Mouse (Mus musculus): Measurements from ENCODE around the gene Dscam. TPM values are rescaled to one million over a fixed set of nuclear protein-coding genes. Genes with fewer than 3 reads are reported as not detected.

Gene Dscam
- polyA plus RNA-seq (2012; ENCODE audit: insufficient read depth, insufficient read length, missing spikeins): not detected in 2 replicates

GRCm38 (mm10) chr16:97170513-97171081, at the start of gene Dscam:
Gene Dscam (minus strand): TSS chr16:97170752.
- TF ChIP-seq CTCF (IDR thresholded peaks at IDR 0.05; ENCODE audit: low read depth, low read length): no peak
- TF ChIP-seq POLR2A (IDR thresholded peaks at IDR 0.05; ENCODE audit: borderline replicate concordance, low read depth, low read length): no peak
- peaks cover 3% of the 10 kb centered on the region; the same call in 1 of the 2 replicates for H3K4me1 ChIP-seq (ENCODE audit: control insufficient read depth, insufficient read depth, low read length)
- H3K27ac ChIP-seq (ENCODE audit: insufficient read depth, low read depth, low read length): no peak within 1 kb of the TSS
- peak within 1 kb of the TSS; percentile 55 for H3K4me3 ChIP-seq (ENCODE audit: insufficient read depth, low read length)

- Histone ChIP-seq H3K27ac (ENCODE audit: insufficient read depth, low read depth, low read length) (no peak overlapping the region), H3K4me3 (ENCODE audit: insufficient read depth, low read length) (no peak overlapping the region), H3K4me1 (ENCODE audit: control insufficient read depth, insufficient read depth, low read length) (no peaks in the 10 kb centered on the region)
- TF ChIP-seq POLR2A (IDR thresholded peaks at IDR 0.05; ENCODE audit: borderline replicate concordance, low read depth, low read length): no peak
- no peak for TF ChIP-seq CTCF (IDR thresholded peaks at IDR 0.05; ENCODE audit: low read depth, low read length)
These were observed 48.8 kb upstream of the Dscam start for GRCm38 (mm10) chr16:97219381-97219780.

- Histone ChIP-seq H3K27ac (ENCODE audit: insufficient read depth, low read depth, low read length) (no peak overlapping the region), H3K4me3 (ENCODE audit: insufficient read depth, low read length) (no peak overlapping the region), H3K4me1 (ENCODE audit: control insufficient read depth, insufficient read depth, low read length) (peaks cover 22% of the 10 kb centered on the region)
- TF ChIP-seq POLR2A (IDR thresholded peaks at IDR 0.05; ENCODE audit: borderline replicate concordance, low read depth, low read length) (no peak), CTCF (IDR thresholded peaks at IDR 0.05; ENCODE audit: low read depth, low read length) (no peak)
These were observed 39.4 kb upstream of the Dscam start for GRCm38 (mm10) chr16:97209997-97210396.

DNA sequence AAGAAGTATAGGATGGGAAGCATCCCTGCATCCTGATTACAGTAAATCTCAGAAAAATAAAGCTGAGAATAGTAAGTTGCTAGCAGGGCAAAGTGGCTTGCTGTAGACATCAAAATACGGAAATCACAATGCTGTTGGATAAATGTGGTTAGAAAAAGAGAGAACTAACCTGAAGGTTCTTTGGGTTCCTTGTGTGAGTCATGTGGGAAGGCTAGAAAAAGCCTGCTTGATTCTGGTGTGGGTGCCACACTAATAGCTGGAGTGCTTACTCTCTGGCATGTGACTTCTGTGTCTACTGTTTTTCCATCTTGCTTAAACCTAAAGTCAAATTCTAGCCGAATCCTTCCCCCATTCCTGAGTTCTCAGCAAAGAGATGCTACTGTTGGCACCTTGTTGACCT, 37.7 kb upstream of the Dscam start:
- TF ChIP-seq POLR2A (IDR thresholded peaks at IDR 0.05; ENCODE audit: borderline replicate concordance, low read depth, low read length) (no peak), CTCF (IDR thresholded peaks at IDR 0.05; ENCODE audit: low read depth, low read length) (no peak)
- Histone ChIP-seq H3K27ac (ENCODE audit: insufficient read depth, low read depth, low read length) (peak overlapping the region; percentile 78), H3K4me3 (ENCODE audit: insufficient read depth, low read length) (no peak overlapping the region), H3K4me1 (ENCODE audit: control insufficient read depth, insufficient read depth, low read length) (peaks cover 27% of the 10 kb centered on the region)

GRCm38 (mm10) chr16:97204090-97204489, 33.5 kb upstream of the Dscam start:
- no peak for TF ChIP-seq POLR2A (IDR thresholded peaks at IDR 0.05; ENCODE audit: borderline replicate concordance, low read depth, low read length)
- TF ChIP-seq CTCF (IDR thresholded peaks at IDR 0.05; ENCODE audit: low read depth, low read length): no peak
- Histone ChIP-seq H3K27ac (ENCODE audit: insufficient read depth, low read depth, low read length) (no peak overlapping the region), H3K4me1 (ENCODE audit: control insufficient read depth, insufficient read depth, low read length) (peaks cover 25% of the 10 kb centered on the region), H3K4me3 (ENCODE audit: insufficient read depth, low read length) (no peak overlapping the region)

- Histone ChIP-seq H3K4me3 (ENCODE audit: insufficient read depth, low read length) (no peak overlapping the region), H3K27ac (ENCODE audit: insufficient read depth, low read depth, low read length) (no peak overlapping the region), H3K4me1 (ENCODE audit: control insufficient read depth, insufficient read depth, low read length) (peaks cover 22% of the 10 kb centered on the region)
- TF ChIP-seq CTCF (IDR thresholded peaks at IDR 0.05; ENCODE audit: low read depth, low read length): no peak
- TF ChIP-seq POLR2A (IDR thresholded peaks at IDR 0.05; ENCODE audit: borderline replicate concordance, low read depth, low read length): no peak
These were observed 33.0 kb upstream of the Dscam start for GRCm38 (mm10) chr16:97203554-97203953.

GRCm38 (mm10) chr16:97194630-97195029, 24.1 kb upstream of the Dscam start:
- H3K4me3 ChIP-seq (ENCODE audit: insufficient read depth, low read length): no peak overlapping the region
- no peak for TF ChIP-seq CTCF (IDR thresholded peaks at IDR 0.05; ENCODE audit: low read depth, low read length)
- TF ChIP-seq POLR2A (IDR thresholded peaks at IDR 0.05; ENCODE audit: borderline replicate concordance, low read depth, low read length): no peak
- no peak overlapping the region for H3K27ac ChIP-seq (ENCODE audit: insufficient read depth, low read depth, low read length)
- H3K4me1 ChIP-seq (ENCODE audit: control insufficient read depth, insufficient read depth, low read length): peaks cover 2% of the 10 kb centered on the region; the same call in 1 of the 2 replicates

DNA sequence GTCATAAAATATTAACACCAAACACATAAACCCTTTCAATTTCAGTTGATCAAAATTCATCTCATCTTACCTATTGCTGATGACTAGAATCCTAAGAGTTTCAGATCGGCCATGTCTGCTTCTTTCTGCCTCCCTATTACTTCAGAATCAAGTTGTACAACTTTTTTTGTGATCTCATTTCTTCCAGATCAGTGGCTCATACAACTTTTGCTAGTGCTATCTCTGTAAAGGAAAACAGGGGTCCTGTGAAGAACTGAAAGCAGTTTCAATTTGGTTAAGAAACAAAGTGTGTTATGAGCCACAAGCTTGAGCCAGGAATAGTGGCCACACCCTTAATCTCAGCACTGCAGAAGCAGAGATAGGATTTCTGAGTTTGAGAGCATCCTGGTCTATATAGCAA, 23.6 kb upstream of the Dscam start:
- Histone ChIP-seq H3K4me3 (ENCODE audit: insufficient read depth, low read length) (no peak overlapping the region), H3K4me1 (ENCODE audit: control insufficient read depth, insufficient read depth, low read length) (peaks cover 2% of the 10 kb centered on the region; the same call in 1 of the 2 replicates), H3K27ac (ENCODE audit: insufficient read depth, low read depth, low read length) (no peak overlapping the region)
- TF ChIP-seq CTCF (IDR thresholded peaks at IDR 0.05; ENCODE audit: low read depth, low read length) (no peak), POLR2A (IDR thresholded peaks at IDR 0.05; ENCODE audit: borderline replicate concordance, low read depth, low read length) (no peak)

DNA sequence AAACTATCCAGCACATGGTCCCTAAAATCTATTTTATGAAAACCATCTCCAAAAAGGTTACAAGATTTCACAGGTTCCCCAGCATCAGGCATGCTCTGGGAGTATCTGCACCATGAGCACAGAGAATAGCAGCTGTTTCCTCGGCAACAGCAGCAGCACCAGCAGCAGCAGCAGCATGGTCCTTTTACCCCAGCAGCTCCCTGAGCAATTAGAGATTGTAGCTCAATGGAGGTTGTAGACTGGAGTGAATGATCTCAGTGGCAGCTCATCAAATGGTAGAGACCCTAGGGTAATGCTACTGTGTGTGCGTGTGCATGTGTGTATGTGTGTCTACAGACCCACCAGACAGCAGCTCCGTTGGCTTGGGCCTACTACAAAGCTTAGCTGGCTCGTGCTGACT, 21.7 kb upstream of the Dscam start:
- Histone ChIP-seq H3K27ac (ENCODE audit: insufficient read depth, low read depth, low read length) (no peak overlapping the region), H3K4me3 (ENCODE audit: insufficient read depth, low read length) (no peak overlapping the region), H3K4me1 (ENCODE audit: control insufficient read depth, insufficient read depth, low read length) (peaks cover 10% of the 10 kb centered on the region)
- no peak for TF ChIP-seq POLR2A (IDR thresholded peaks at IDR 0.05; ENCODE audit: borderline replicate concordance, low read depth, low read length)
- TF ChIP-seq CTCF (IDR thresholded peaks at IDR 0.05; ENCODE audit: low read depth, low read length): no peak

DNA sequence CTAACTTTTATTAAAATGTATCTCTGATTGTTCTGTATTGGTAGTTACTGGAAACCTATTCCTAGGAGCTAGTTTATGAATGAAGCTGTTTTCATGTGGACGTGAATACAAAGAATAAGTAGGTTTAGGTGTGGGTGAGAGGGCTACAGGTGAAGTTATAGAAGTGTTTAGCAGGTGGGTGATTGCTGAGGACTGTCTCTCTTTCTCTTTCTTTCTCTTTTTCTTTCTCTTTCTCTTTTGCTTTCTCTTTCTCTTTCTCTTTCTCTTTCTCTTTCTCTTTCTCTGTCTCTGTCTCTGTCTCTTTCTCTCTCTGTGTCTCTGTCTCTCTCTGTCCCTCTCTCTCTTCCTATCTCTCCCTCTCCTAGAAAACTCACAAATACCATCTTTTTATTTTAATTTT, 20.1 kb upstream of the Dscam start:
- no peak for TF ChIP-seq CTCF (IDR thresholded peaks at IDR 0.05; ENCODE audit: low read depth, low read length)
- TF ChIP-seq POLR2A (IDR thresholded peaks at IDR 0.05; ENCODE audit: borderline replicate concordance, low read depth, low read length): no peak
- H3K4me1 ChIP-seq (ENCODE audit: control insufficient read depth, insufficient read depth, low read length): peaks cover 10% of the 10 kb centered on the region
- no peak overlapping the region for H3K4me3 ChIP-seq (ENCODE audit: insufficient read depth, low read length)
- no peak overlapping the region for H3K27ac ChIP-seq (ENCODE audit: insufficient read depth, low read depth, low read length)
